Mouse (Mus musculus): ENCODE measurements around the gene Vtn. TPM values are rescaled to one million over a fixed set of nuclear protein-coding genes. Genes with fewer than 3 reads are reported as not detected.
"Not testable (repeated sequence)": the region's sequence is repeated elsewhere in the genome, so short reads cannot be mapped to it uniquely, and the experiment has no call there.

The Vtn gene
- total RNA-seq, 2 experiments from 2014 or later: 65.7 to 66.3 TPM

DNA sequence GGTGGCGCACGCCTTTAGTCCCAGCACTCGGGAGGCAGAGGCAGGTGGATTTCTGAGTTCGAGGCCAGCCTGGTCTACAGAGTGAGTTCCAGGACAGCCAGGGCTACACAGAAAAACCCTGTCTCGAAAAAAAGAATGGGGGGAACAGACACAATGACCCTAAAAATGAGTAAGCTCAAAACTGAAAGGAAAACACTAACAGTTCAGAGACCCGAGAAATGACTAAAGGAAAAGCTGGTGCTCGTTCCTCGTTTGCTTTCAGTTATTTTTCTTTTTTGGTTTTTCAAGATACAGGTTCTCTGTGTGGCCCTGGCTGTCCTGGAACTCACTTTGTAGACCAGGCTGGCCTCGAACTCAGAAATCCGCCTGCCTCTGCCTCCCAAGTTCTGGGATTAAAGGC, 32.6 kb downstream of the Vtn start:
- not testable (repeated sequence) for DNase-seq (ENCODE audit: low spot score in 2 of 2)

GRCm38 (mm10) chr11:78534516-78534915, 35.6 kb downstream of the Vtn start:
- no peak for DNase-seq (ENCODE audit: low spot score in 2 of 2)

GRCm38 (mm10) chr11:78535376-78536079, 36.6 kb downstream of the Vtn start:
- DNase-seq (ENCODE audit: low spot score in 2 of 2): no peak

- DNase-seq (ENCODE audit: low spot score in 2 of 2): peak; percentile 95 to 96
Measured at GRCm38 (mm10) chr11:78536080-78536689, 37.3 kb downstream of the Vtn start, which contains the start of the genes Tnfaip1 and Ift20. Gene Tnfaip1 (minus strand): TSS chr11:78536332. Gene Ift20 (plus strand): TSS chr11:78536361.

- no peak for DNase-seq (ENCODE audit: low spot score in 2 of 2)
Measured at GRCm38 (mm10) chr11:78536690-78537084, 37.8 kb downstream of the Vtn start.

GRCm38 (mm10) chr11:78540358-78540757, 41.5 kb downstream of the Vtn start:
- DNase-seq (ENCODE audit: low spot score in 2 of 2): no peak

DNA sequence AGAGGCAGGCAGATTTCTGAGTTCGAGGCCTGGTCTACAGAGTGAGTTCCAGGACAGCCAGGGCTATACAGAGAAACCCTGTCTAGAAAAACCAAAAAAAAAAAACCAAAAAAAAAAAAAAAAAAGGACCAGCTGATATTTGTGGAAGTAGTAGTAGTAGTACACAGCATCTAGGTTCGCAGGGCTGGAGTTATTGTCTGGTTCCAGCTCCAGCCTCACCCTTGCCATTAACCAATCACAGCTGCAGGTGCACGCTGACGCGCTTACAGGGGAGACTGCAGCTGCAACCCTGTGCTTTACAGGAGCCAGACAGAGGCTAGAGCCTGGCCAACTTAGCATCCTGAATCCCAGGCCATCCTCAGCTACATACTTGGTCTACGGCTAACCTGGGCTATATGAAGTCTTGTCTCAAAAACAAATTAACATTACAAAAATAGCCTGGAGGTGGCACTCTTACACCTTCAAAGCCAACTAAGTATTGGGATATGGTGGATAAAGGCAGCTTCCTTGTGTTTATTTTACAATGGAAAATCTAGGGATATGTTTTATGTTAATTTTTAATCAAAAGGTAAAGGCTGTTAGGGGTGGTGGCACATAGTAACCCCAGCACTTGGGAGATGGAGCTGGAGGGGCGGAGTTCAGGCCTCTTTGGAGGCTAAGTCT, 45.7 kb downstream of the Vtn start:
- DNase-seq (ENCODE audit: low spot score in 2 of 2): no peak

DNA sequence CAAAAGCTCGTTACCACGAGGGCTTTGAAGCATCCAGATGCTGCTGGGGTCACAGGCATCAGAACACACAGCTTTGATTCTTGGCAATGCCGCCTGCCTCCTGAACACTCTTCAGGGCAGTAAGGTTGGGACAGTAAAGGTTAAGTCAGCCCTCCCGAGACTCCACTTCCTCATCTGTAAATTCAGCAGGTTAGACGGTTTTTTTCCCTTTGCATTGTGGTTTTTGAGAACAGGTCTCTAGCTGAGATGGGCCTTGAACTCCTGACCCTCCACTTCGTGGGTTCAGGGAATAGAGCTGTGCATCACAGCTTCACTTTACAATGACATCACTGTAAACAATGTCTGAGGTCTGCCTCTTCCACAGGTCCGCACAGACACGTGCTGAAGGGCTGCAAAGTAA, 46.3 kb downstream of the Vtn start:
- DNase-seq (ENCODE audit: low spot score in 2 of 2): no peak

- DNase-seq (ENCODE audit: low spot score in 2 of 2): no peak
Measured at GRCm38 (mm10) chr11:78547718-78548460, 49.0 kb downstream of the Vtn start.

- DNase-seq (ENCODE audit: low spot score in 2 of 2): no peak
Measured at GRCm38 (mm10) chr11:78549491-78549987, 50.6 kb downstream of the Vtn start.

DNA sequence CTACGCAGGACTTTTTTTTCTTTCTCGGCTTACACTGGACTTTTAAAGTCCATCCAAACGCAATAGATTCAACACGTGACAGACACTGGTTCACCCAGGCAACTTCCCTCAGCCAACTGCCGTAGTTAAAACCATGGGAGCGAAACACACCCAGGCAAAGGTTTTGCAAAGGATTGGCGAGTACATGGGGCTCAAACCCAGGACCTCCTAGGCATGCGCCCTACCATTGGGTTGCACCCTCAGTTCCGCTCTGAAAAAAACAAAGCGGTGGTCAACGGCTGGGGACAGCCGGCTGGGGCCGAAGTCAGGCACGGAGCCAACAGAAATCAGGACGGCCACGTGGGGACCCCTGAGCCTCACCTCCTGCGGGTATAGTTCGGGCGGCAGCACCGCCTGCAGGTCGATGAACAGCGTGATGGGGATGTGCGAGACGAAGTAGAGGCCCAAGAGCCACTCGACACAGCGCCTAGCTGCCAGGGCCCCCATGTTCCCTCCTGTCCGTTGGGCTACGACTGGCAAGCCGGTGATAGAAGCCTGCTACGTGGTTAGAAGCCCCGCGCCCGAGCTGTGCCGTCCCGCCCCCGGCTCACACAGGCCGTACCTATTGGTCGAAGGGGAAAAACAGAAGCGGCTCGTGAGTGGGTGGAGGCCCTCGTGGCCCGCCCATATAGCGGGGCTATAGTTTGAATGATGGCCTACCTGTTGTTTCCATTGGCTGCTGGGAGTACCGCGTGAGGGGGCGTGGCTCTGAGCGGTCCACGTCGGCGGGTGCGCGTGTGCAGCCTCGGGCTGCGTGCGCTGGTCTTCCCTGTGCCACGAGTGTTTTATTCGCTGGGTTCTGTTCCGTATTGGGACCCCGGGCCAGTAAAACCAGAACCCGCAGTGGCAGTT, 51.5 kb downstream of the Vtn start, which contains the start of gene Tmem97:
TSS of gene Tmem97 (minus strand) at position 610 of the 891 bp plus-strand sequence.
- DNase-seq (ENCODE audit: low spot score in 2 of 2): peak; percentile 90 to 93

DNA sequence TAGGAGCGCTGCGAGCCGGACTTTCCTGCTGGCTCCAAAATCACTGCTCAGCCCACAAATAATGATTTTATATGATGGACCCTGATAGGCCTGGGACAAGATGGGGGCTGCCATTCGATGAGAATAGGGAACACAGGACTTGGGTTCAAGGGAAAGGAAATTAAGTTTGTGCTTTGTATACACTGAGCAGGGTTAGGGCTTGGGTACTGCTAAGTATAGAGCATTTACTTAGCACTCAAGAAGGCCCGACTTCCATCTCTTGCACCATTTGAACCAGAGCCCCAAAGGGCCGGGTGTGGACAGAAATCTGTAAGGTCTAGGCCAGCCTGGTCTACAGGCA, 52.1 kb downstream of the Vtn start:
- DNase-seq (ENCODE audit: low spot score in 2 of 2): no peak

Other genes with a start within 250 kb of the Vtn start
- gene 2610507B11Rik, start 237.3 kb upstream of the Vtn start, total RNA-seq (2021): 100 to 1,000 TPM; 174 to 188 TPM
- 1 to 10 TPM in 1 of 2 experiments, under 1 TPM in 1; 0.47 to 1.8 TPM for gene BC030499, start 208.2 kb upstream of the Vtn start, total RNA-seq (2021)
- 1 to 10 TPM; 6.5 to 7.1 TPM for gene Spag5, start 197.6 kb upstream of the Vtn start, total RNA-seq (2021)
- 100 to 1,000 TPM; 396 to 461 TPM for gene Aldoc, start 176.1 kb upstream of the Vtn start, total RNA-seq (2021)
- 10 to 100 TPM; 75.0 to 75.9 TPM for gene Pigs, start 170.7 kb upstream of the Vtn start, total RNA-seq (2021)
- 10 to 100 TPM; 37.6 to 39.0 TPM for gene Unc119, start 155.6 kb upstream of the Vtn start, total RNA-seq (2021)
- not detected for gene Foxn1, start 112.5 kb upstream of the Vtn start, total RNA-seq (2021)
- not detected for gene Slc13a2, start 76.9 kb upstream of the Vtn start, total RNA-seq (2021)
- 10 to 100 TPM; 10.7 to 13.0 TPM for gene Slc46a1, start 33.4 kb upstream of the Vtn start, total RNA-seq (2021)
- gene Sarm1, start 1.3 kb upstream of the Vtn start, total RNA-seq (2021): 10 to 100 TPM; 55.9 to 59.0 TPM
- 1 to 10 TPM; 2.4 to 3.1 TPM for gene Sebox, start 4.4 kb downstream of the Vtn start, total RNA-seq (2021)
- gene Tmem199, start 13.1 kb downstream of the Vtn start, total RNA-seq (2021): 10 to 100 TPM; 34.2 to 40.6 TPM
- gene Poldip2, start 13.1 kb downstream of the Vtn start, total RNA-seq (2021): 100 to 1,000 TPM; 116 to 126 TPM
- gene Tnfaip1, start 37.2 kb downstream of the Vtn start, total RNA-seq (2021): 10 to 100 TPM; 46.3 to 47.5 TPM
- 10 to 100 TPM; 74.0 to 76.6 TPM for gene Ift20, start 37.3 kb downstream of the Vtn start, total RNA-seq (2021)
- gene Tmem97, start 51.7 kb downstream of the Vtn start, total RNA-seq (2021): 10 to 100 TPM; 21.7 to 22.8 TPM
- gene Nlk, start 198.3 kb downstream of the Vtn start, total RNA-seq (2021): 10 to 100 TPM; 36.9 to 41.9 TPM